Mouse (Mus musculus): ENCODE data around the gene Lyrm9.

GRCm38 (mm10) chr11:78793116-78793515 is 33.3 kb upstream of the Lyrm9 start:
- TF ChIP-seq CTCF (IDR thresholded peaks at IDR 0.05; ENCODE audit: low read depth) (no peak), EP300 (IDR thresholded peaks at IDR 0.05; ENCODE audit: low read depth) (no peak)
